Mouse (Mus musculus) megakaryocyte, embryonic 14.5 days (primary cell): Measurements from ENCODE around the gene Lrpprc.

Source experiments
- FLI1 ChIP-seq: IDR thresholded peaks from 2 replicates; pipeline ENCODE4 v1.6.1; 2012; ENCODE audit warnings: low read length, inconsistent platforms, mixed read lengths
- GATA1 ChIP-seq: IDR thresholded peaks from 3 replicates; pipeline ENCODE4 v1.6.1; 2012; ENCODE audit warnings: mixed read lengths, low read length, inconsistent platforms, borderline replicate concordance

- TF ChIP-seq GATA1 (no peak), FLI1 (no peak)
These were observed 91.9 kb downstream of the Lrpprc start for GRCm38 (mm10) chr17:84698727-84699126.
